Mouse (Mus musculus) cerebellum, postnatal 10 days (tissue): Measurements from ENCODE around the gene Paqr9.

Experiments used
- DNase-seq, 2 experiments: peaks; one replicate each; pipeline ENCODE4 v3.0.0; 2021; ENCODE audit warnings: mixed read lengths in 2 of 2

The Paqr9 gene

DNA sequence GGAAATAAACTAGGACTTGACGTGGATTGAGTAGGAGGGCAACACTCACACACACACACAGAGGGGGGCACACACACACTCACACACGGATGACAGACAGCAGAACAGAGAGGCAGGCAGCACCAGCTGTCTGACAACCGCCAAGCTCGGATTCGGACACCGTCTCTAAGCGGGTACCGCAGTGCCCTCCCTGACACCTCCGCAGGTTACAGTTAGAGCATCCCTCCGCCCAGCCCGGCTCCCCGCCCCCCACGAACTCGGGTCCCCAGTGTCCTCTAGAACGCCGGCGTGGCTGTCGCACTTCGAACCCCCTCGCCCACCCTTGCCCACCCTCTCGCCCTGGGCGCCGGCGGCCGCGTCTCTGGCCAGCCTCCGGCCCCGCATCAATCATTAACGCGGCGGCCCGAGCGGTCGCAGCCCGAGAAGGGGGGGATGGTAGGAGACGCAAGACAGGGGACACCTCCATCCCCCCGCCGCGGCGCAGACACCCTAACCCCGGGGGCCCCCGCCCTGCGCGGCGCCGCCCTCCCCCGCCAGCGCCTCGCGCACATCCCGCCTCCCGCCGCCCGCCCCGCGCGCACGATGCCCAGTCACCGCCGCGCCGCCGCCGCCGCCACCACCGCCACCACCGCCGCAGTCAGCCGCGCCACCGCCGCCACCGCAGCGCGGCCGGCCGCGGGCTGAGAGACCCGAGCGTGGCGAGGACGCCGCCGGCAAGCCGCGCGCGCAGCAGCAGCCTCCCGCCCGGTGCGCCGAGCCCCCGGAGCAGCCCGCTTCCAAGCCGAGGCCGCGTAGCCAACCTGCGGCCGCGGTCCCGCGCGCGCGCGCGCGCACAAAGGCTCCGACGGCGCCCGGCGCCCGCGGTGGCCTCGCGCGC lies at the start of gene Paqr9:
Gene Paqr9, plus strand, starts transcription at position 599 of the 877 bp plus-strand sequence.
- DNase-seq: peak; percentile 80 to 82

DNA sequence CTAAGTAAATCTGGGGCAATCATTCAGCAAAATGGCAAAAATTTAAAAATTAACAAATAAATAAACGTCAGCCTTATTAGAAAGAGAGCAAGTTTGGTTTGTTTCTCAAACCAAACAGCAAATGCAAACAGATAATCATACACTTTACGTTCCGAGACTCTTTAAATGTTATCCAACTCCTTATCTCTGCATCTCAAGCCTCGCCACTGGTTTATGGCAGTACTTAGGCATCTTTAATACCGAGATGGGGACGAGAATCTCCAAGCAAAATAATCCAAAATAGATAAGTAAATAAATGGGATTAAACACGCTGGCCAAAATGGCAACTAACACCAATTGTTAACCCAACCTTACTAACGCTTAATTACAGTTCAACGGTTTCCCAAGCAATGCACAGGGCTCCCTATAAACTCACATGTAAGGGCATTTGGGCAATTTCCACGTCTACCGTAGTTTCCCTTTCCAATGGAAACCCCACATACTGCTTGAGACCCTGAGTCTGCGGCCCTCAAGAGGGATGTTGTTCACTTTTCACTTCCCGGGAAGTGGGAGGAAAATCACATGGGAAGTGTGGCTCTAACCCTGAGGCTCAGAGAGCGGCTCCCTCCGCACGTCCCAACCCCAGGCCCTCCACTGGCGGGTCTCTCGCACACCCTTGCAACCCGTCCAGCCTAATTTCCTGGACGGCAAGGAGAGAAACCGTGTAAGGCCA lies 48.6 kb upstream of the Paqr9 start:
- peak in 1 of 2 experiments; percentile 21 for DNase-seq

- peak; percentile 97 to 98 for DNase-seq
Observed at GRCm38 (mm10) chr9:95511472-95512330, 47.8 kb upstream of the Paqr9 start, which contains the start of gene U2surp. Gene U2surp, minus strand, starts transcription at chr9:95511996.

GRCm38 (mm10) chr9:95512331-95513030 lies 47.0 kb upstream of the Paqr9 start:
- no peak for DNase-seq

GRCm38 (mm10) chr9:95513776-95514175 lies 45.7 kb upstream of the Paqr9 start:
- no peak for DNase-seq

GRCm38 (mm10) chr9:95514361-95514760 lies 45.1 kb upstream of the Paqr9 start:
- DNase-seq: peak; percentile 42 to 47

- no peak for DNase-seq
Observed at GRCm38 (mm10) chr9:95520563-95520962, 38.9 kb upstream of the Paqr9 start.

GRCm38 (mm10) chr9:95521031-95521430 lies 38.4 kb upstream of the Paqr9 start:
- DNase-seq: no peak

GRCm38 (mm10) chr9:95521566-95521965 lies 37.9 kb upstream of the Paqr9 start:
- peak in 1 of 2 experiments; percentile 17 for DNase-seq

- DNase-seq: no peak
Observed at GRCm38 (mm10) chr9:95522561-95522960, 36.9 kb upstream of the Paqr9 start.

DNA sequence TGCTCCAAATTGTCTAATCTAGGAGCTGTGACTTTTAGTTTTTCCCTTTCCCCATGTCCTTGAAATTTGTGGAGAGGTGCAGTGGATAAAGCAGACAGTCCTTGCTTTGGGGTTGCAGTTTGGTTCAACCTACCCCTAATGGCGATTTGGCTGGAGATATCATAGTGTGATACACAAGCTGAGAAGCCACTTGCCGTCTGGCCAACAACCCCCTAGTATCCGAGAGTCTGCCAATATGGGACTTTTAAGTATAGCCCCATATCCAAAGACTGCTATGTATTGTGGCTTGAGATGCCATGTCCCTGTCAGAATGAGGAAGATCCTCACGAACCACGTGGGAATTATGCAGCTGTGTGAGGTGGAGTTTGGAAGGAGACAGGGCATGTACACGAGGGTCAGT lies 34.1 kb upstream of the Paqr9 start:
- DNase-seq: peak in 1 of 2 experiments; percentile 51

GRCm38 (mm10) chr9:95525961-95526360 lies 33.5 kb upstream of the Paqr9 start:
- peak; percentile 88 to 93 for DNase-seq

DNA sequence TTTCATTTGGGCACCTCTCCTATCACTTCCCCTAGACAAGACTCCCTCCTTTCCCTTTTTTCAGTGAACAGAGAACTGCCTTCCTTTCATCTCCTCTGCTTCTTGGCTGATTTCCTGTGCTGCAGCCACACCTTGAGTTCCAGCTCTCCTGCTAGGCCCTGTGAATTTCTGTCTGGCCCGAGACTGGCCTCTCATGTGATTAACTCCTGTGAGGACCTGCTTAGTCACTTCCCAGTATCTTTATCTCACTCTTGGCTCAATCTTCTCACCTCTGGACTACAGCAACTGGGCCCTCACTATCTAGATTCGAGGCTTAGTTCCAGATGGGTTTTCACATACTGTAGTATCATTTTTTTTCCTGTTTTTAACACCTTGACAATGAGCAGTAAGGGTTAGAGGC lies 31.8 kb upstream of the Paqr9 start:
- DNase-seq: peak in 1 of 2 experiments; percentile 20

DNA sequence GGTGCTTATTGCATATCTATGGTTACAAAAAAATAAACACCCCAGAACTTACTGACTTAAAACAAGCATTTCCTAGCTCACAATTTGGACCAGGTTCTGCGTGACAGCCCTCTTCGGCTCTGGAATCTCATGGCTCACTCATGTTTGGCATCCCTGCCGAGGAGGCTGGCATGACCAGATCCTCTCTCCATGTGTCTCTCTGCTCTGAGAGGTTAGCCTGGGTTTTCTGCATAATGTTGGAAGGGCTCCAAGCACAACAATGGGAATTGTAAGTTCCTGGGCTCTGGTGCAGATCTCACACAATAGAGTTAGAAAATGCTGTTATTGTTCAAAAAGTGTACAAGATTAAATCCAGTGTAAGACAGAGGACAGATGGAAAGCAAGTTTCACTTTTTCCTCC lies 28.3 kb upstream of the Paqr9 start:
- peak; percentile 68 to 73 for DNase-seq

- peak in 1 of 2 experiments; percentile 51 for DNase-seq
Observed at GRCm38 (mm10) chr9:95533817-95534216, 25.6 kb upstream of the Paqr9 start.

DNA sequence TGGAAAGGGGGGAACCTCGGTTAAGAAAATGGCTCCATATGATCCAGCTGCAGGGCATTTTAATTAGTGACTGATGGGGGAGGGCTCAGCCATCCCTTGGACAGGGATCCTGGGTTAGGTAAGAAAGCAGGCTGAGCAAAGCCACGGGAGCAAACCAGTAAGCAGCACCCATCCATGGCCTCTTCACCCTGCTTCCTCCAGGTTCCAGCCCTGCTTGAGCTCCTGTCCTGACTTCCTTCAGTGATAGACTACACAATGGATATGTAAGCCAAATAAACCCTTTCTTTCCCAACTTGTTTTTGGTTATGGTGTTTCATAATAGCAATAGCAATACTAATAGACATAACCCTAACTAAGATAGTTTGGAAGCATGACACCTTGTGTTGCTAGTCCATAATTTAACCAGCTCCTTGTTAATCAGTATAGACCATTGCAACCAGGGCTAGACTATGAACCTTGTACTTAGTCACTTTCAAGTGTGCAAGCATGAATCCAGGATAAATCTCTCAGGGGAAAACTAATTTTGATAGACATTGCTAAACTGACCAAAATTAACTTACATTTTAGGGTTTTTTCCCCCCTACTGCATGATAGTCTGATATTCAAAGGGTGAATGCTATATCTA lies 20.2 kb upstream of the Paqr9 start:
- DNase-seq: no peak

DNA sequence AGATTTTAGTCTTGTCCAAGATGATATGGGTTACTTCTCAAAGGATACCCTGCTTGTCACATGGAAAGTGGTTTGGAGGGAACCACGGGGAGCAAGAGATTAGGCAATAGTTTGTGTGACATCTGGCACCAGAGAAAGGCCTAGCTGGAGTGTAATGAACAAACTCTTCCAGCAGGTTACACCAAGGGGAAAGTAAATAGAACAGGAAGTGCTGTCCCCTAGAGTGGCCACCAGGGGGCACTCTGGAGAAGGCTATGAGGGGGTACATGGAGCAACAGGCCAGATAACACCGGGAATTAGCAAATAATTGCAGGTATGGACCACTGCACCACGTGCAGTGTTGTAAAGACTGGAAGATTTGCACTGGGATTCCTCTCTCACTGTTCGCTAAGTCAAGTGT lies 19.0 kb upstream of the Paqr9 start:
- peak; percentile 73 to 80 for DNase-seq

DNA sequence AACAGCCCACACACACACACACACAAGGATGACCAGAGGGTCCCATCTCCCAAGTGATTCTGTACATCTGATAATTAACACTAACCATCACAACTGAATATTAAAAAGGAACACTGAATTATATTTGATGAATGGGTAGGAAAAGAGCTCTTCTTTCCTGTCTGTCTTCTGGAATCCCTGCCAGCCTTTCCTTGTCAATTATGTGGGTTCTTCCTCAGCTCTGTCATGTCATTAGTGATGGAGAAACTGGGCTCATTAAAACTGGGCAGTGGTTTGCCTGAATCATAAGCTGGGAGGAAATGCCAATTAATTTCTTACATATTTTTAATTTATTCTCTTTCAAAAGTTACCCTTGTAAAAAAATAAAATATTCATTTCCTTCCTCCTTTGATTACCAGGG lies 18.2 kb upstream of the Paqr9 start:
- DNase-seq: no peak

DNA sequence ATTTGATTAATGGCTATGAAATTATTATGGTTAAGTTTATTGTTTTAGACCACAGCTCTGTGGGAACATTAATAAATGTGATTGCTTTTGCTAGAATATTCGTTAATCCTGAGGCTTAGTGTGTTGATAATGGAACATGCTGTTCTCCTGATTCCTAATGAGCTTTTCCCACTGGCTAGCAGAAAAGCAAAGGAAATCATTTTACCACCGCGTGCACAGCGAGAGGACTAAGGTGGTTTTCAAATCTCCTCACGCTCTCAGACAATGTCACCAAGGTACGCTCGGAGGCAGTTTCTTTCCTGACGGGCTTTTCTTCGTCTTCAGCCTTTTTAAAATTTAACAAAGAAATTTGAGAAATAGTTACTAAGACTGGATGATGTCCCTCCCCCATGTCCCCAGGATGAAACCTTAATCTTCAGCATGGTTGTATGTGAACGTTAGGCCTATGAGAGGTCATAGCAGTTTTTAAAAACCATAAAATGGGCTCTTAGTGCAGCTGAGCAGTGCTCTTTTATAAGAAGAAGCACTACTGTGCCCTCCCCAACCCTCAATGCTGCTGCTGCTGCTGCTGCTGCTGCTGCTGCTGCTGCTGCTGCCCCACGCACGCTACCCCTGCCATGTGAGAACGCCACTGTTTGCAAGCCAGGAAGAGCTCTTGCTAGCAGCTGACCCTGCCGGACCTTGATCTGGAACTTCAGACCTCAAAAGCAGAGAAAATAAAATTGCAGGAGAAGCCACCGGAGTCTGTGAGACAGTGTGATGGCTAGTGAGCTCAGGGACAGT lies 17.6 kb upstream of the Paqr9 start:
- no peak for DNase-seq

GRCm38 (mm10) chr9:95542475-95542874 lies 17.0 kb upstream of the Paqr9 start:
- no peak for DNase-seq

DNA sequence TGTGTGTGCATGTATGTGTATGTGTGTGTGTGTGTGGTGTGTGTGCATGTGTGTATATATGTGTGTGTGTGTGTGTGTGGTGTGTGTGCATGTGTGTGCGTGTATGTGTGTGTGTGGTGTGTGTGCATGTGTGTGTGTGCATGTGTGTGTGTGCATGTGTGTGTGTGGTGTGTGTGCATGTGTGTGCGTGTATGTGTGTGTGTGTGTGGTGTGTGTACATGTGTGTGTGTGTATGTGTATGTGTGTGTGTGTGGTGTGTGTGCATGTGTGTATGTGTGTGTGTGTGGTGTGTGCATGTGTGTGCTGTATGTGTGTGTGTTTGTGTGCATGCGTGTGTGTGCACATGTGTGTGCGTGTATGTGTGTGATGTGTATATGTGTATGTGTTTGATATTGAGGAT lies 14.9 kb upstream of the Paqr9 start:
- no peak for DNase-seq
